Mouse (Mus musculus): ENCODE measurements at regions not wholly inside any gene's neighbourhood (a gene's known extent, or its start where the extent isn't known, plus 50 kb on each side); places are given as distances from the start of the nearest gene placed in this dataset.
"Not testable (repeated sequence)": the region's sequence is repeated elsewhere in the genome, so short reads cannot be mapped to it uniquely, and the experiment has no call there.

DNA sequence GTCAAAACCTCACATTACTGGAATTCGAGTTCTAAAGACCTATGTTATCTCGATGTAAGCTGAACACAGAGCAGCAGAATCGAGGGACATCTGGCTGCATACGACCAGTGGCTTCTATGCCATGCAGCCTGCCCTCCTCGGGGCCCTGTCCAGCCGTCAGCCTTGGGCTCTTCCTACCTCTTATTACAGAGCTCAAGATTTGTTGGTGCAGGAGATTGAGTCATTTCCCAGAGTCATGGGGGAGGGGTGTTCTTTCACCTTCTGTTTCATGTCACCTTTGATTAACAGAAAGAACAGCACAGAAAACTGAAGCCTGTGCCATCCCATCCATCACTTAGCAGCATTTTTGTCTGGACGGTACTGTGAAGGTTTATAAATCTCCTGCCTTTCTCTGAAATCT, 52.1 kb downstream of the Sst start:
- no peak for DNase-seq (ENCODE audit: low read depth)

DNA sequence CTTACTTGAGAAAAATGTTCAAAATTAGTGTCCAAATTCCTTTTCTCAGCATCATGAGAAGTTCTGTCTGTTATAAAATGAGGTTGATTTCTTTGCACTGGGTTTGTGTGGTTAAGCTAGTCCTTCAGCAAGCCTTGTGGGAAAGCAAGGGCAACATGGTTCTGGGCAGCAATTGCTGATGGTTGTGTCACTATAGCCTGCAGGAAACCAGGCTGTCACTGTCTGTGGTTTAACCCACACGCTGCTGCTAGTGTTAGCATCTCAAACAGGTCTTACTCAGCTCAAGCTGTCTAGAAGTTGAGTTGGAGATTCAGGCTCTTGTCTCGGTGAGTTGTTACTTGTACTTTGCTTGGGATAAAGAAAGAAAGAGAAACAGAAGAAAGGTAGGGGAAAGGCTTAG, 52.6 kb downstream of the Sst start:
- DNase-seq (ENCODE audit: low read depth): no peak

DNA sequence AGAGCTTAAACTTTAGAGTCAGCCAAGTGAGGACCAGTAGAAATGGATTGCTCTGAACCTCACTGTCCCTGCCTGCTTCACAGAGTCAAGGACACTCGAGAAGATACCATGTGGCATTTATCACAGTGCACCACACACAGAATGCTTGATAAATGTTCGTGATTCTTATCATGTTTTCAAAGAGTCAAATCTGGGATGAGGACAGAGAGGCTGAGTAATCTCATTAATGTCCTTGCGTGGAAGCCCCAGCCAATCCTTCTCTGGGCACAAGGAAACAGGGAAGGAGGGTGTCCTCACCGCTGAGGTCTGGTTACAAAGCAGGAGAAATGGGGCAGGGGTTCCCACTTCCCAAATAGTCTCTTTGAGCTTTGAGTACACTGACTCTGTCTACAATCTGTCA, 55.8 kb downstream of the Sst start:
- DNase-seq (ENCODE audit: low read depth): no peak

DNA sequence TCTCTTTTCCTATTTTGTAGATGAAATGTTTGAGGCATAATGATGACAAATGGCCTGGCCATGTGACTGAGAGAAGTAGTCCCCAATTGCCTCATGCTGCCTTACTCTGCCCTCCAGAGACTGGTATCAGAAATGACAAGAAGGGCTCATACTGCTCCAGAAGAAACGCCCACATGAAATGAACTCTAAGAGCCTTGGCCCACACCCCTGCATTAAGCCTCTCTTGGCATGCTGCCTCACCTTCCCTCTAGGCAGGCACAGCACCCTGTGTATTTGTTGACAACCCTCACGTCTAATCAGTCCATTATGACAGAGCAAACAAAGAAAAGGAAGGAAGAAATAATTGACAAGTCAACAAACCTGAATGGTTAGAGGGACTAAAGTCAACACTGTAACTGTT, 57.2 kb downstream of the Sst start:
- DNase-seq (ENCODE audit: low read depth): no peak

DNA sequence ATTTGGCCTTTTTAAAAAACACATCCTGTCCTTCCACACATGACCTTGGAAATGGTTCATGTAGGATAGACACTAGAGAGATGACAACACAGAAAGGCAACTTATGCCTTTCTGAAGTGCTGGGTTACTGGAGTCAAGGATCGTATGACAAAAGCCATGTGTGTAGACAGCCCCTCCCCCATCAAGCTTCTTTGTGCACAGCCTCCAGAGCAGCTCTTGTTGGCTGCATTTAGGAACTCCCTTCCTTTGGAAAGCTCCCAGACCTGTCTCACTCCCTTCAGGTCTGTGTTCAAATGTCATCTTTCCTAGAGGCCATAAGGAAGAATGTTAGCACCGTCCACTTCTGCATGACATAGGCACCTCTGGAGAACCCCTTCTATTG, 57.7 kb downstream of the Sst start:
- DNase-seq (ENCODE audit: low read depth): no peak

DNA sequence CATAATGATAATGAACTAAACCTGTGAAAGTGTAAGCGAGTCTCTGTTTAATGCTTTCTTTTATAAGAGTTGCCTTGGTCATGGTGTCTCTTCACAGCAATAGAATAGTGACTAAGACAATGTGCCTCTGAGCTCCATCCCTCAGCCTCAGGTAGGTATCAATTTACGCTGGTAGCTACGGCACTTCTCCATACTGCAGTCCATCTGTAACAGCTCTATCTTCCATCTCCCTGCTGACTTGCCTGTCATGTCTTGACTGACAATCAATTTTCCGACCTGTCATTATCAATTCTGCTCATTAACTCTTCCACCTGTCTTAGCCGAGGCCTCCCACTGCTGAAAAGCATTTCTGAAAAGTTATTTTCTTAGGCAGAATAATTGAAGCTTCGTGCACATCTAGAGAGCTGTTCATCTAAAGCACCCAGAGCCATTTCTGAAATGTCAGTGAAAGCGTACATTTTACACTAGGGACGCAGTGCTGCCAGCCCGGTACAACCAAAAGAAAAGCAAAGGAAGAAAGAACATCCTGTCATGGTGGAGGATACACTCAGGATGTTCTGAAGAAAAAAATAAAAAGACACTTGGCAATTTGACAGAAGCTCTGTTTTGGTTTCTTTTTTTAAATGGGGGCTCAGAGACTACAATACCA, 58.2 kb downstream of the Sst start:
- no peak for DNase-seq (ENCODE audit: low read depth)

DNA sequence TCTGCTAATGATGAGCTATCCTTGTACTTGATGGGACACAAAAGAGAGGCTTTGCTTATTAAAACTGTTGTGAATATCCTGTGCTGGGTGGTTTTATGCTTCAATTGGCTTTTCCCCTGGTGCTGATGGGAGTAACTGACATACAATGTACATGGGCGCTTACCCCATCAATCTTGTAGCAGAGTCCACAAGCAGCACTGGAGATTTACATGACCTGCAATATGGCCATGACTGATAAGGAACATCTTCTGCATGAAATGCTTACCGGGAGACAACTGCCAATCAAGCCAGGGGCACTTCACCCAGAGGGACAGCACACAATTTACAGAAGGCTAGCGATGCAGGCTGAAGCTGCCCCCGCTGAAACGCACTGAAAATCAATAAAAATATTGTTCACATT, 65.1 kb downstream of the Sst start:
- no peak for DNase-seq (ENCODE audit: low read depth)

DNA sequence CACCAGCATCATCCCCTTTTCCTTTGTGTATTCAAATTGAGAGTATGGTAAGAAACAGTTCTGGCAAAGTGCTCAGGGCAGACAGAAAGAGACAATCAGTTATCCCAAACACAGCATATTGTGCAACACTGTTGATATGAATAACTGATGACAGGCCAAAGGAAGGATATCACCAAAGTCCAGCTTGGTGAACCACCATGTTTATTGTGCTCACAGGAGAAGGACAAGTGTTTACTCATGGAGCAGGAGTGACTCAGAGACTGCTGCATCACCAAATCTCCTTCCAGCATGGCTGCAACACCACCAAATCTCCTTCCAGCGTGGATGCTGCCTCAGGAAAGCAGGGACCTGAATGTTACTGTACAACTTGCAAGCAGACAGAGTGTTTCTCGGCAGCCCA, 105.5 kb downstream of the Sst start:
- DNase-seq (ENCODE audit: low read depth): no peak

DNA sequence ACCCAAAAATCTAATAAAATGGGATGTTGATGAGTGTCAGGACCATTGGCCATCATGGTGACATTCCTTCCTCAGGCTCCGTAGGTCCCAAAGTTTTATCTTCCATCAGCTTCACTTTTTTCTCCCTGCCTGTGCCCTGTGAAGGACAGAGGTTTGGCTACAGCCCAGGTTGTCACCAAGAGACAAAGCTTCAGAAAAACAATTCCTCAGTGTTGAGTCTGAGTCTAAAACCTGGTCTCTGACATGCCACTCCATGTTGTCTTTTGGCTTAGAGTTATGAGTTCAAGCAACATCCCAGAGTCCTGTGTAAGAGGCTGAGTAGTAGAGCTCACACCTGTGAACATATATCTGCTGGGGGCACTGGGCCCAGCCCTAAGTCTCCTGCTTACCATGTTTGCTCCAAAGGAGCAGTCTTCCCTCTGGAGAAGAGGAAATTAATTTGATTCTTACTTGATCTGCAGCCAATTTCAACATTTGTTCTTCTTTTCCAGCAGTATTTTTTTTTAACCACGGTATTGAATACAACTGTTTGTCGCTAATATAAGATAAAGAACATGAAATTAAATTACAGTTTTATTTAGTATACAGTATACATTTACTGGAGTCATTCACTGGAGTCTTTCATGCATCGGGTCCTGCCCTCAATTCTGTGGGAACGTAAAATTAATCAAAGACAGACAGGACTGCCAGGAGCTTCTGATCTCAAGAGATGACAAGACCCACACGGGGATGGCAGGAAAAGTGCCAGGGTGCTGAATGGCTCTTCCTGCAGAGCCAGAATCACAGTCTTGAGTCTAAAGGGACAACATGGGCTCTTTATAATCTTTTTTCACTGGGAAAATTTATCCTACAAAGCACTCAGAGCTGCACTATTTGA, 106.5 kb downstream of the Sst start:
- no peak for DNase-seq (ENCODE audit: low read depth)

DNA sequence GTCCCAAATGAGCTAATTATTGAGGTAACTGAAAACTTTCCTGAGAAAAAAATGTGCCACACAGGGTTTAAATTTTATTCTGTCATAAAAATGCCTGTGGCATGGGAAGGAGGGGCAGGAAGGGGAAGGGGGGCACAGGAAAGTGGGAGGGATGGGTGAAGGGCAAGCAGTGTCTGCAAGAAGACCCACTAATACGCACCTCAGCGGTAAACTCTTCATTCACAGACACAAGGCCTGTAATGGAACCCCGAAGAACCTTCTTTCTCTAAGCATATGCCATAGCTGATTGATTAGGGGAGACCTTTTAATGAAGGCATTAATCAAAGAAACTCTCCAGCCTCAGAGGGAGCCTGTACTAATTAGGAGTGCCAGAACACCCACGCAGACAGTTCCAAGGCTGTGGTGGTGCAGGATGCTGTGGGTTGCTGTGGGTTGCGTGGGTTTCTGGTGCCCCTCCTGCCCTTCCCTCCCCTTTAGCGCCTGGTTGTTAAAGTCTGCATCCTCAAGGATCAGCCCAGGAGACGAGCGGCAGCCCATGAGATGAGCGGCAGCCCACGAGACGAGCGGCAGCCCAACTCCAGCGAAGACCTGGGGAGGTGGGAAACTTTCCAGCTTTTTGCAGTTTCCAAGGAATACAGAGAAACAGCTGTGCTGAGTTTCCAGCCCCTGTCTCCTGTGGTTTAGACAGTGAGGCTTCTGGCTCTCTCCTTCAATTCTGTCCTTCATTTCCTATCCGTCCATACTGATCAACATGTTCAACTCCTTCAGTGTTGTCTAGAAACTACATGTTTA, 110.1 kb downstream of the Sst start:
- DNase-seq (ENCODE audit: low read depth): peak; percentile 3

DNA sequence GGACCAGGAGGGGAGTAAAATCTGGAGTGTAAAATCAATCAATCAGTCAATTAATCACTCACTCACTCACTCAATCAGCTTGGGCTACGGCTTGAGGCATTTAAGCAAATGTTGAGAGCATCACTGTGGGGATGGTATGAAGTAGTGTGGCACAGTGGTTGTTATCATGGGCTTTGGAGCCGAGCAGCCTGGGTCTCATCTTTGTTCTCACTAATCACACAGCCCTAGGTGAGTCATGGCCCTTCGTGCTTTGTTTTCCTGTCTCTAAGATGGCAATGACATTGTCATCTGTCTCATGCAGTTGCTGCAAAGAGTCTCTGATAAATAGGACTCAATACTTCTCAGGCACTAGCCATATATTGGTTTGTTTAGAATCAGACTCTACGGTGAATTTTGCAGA, 112.9 kb downstream of the Sst start:
- DNase-seq (ENCODE audit: low read depth): no peak

DNA sequence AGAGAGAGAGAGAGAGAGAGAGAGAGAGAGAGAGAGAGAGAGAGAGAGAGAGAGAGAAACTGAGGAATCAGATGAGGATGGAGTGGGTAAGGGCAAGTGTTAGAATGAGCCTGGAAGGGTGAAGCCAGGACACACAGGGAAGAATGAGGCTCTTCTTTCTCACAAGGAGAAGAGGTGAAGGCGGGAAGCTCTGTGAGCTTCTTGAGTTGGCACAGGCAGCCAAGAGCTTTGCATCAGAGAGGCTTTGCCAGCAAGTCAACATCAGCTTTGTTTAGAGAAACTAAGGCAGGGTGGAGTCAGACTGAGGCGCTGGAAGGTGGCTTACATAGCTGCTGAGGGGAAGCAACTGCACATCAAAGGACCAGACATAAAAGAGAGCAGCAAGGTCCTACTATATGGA, 113.7 kb downstream of the Sst start:
- no peak for DNase-seq (ENCODE audit: low read depth)

DNA sequence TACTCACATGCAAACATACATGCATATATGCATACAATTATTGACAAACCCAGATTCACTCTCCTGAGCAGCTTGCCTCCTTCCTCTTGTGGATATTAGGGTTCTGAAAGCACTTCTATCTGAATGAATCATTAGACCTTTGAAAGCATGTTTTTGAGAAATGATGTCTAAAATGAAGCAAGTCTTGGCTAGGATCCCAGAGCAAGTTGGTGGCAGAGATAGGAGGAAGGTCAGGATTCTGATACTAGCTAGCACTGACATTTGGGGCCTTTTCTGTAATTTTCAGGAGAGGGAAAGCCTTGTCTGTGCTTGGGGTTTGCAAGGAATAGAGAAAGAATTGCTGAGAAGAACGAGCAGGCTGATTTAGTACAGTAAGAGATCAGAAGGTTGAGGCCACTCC, 114.3 kb downstream of the Sst start:
- DNase-seq (ENCODE audit: low read depth): peak; percentile 20

DNA sequence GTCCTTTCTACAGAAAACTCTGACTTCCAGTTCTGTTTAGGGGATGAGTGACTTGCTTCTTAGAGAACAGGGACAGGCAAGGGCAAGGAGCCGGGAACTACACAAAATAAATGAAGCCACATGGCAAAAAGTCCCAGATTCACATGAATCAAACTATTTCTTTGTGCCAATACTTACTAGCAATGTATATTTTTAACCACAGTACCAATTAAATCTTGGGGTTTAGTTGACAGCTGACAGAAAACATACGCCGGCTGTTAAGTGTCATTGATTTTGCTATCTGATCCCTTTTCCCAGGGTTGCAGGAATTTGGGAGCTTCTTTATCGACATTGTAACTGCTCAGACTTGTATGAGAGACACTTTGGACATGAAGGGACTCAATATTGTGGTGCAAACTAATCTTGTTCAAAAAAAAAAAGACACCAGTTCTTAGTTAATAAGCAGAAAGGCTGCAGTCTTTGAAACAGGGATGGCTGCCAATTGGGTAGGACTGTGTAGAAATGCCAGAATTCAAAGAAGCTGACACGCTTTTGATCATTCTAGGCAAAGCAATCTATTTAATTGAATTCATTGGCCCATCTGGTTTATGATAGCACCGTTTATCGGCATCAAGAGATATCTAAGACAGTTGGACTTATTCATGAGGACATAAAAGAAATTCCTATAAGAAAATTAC, 132.5 kb downstream of the Sst start:
- DNase-seq (ENCODE audit: low read depth): no peak

DNA sequence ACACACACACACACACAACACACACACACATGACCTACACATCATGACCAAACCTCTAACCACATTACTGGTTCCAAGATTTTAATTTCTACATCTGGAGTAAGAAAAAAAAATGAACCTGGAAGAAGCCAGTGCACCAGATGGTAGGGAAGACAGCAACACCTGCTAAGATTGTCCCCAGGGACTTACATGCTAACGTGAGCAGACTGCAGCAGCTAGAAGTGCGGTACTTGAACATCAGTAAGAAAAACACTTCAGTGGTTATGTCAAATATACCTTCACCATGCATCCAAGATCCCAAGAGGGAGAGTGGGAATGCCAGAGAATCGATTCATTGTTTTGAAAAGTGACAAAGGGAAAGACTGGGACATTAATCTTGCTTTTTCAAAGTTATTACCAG, 153.7 kb downstream of the Sst start:
- DNase-seq (ENCODE audit: low read depth): no peak

DNA sequence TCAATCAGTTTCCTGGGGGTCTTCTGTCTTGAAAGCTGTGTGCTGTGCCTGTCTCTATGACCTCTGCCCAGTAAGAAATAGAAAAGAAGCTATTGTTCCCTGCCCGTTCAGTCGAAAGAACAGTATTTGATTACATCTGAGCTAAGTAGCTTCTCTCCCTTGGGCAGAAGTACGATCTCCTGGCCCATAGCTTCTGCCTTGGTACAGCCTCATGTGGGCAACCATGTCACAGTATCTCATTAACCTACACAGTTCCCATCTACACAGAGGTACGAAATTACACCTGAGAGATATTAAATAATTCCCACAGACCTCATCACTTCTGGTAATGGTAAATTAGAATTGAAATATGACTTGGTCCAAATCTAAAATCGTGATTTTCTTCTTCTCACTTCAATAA, 155.0 kb downstream of the Sst start:
- no peak for DNase-seq (ENCODE audit: low read depth)

DNA sequence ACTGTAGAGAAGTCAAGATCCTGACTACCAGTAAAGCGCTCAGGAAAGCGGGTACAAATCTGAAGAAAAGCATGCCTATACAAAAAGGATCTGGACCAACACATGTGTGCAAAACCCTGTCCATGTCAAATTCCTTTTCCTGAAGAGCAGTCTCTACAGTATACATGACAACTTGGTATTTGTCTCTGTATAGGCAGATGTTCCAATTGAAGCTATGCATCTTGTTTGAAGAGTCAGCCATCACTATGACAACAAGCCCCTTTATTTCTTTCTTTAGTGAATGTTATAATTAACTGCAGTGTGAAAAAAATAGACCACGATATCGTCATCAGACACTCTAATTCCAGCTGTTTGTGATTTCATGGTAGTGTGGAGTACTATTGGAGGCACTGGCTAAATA, 164.2 kb downstream of the Sst start:
- DNase-seq (ENCODE audit: low read depth): no peak

DNA sequence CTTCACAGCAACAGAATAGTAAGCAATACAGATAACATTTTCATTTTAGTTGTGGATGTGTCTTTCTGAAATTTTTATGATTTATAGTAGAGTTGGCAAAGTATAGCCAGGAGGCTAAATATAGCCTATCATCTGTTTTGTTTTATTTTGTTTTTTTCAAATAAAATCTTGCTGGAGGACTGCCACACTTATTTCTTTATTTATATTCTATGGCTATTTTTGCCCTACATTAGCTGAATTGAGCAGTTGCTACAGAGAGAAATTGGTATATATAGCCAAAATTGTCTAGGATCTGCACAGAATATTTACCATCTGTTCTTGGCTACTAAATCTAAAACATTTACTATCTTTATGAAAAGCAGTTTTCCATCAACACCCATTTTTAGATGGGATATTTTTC, 169.0 kb downstream of the Sst start:
- no peak for DNase-seq (ENCODE audit: low read depth)

DNA sequence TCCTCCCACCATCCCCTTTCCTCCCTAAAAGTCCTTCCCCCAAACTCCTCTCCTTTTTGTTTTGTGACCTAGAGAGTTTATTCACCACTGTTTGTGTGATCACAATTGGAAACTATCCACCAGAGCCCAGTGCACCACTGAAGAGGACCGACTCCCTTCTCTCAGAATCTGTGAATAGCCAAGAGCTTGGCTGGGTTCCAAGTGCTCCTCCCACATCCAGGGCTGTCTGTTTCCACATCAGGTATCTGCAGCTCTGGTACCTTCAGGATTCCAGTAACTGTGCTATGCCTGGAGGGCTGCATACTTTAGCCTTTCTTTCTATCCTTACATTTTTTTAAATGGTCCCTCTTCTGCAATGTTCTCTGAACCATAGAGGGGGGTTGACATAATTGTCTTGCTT, 180.5 kb upstream of the Masp1 start:
- peak; percentile 5 for DNase-seq (ENCODE audit: low read depth)

DNA sequence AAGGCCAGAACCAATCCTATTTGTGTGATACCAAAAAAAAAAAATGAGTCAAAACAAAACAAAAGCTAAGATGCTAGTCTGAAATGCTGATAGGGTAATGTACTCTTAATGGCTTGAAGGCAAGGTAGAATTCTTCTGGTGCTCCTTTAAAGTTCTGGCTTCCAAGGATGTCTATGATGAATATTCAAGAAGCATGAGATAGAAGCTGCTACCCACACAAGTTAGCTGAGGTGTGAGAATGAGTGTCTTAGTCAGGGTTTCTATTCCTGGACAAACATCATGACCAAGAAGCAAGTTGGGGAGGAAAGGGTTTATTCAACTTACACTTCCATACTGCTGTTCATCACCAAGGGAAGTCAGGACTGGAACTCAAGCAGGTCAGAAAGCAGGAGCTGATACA, 173.6 kb upstream of the Masp1 start:
- DNase-seq (ENCODE audit: low read depth): not testable (repeated sequence)

DNA sequence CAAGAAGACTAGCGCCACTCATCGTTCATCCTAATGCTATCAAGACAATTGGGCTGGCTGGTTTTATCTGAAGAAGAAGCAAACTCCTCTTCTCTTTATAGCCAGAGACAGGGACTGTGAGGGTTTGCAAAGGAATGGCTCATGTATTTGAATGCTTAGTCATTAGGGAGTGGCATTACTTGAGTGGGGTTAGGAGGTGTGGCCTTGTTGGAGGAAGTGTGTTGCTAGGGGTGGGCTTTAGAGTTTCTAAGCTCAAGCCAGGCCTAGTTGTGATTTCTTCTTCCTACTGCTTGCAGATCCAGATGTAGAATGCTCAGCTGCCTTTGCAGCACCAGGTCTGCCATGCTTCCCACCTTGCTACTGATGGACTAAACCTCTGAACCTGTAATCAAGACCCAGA, 169.4 kb upstream of the Masp1 start:
- no peak for DNase-seq (ENCODE audit: low read depth)

DNA sequence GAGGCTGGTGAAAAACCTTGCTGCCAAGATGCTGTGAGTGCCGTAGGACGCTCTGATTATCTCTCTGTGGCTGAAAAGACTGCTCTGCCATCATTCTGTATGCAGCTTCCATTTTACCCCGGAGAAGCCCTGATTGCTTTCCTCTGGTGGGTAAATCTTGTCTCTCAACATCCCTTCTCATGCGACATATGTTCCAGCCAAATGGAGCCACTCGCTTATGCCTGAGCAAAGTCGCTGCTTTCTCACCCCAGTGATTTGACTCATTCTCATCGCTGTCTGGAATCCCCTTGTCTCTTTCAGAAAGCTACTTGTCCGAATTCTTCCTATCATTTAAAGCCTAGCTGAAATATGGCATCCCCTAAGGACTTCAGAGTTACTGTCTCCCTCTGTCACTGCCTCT, 166.2 kb upstream of the Masp1 start:
- no peak for DNase-seq (ENCODE audit: low read depth)

DNA sequence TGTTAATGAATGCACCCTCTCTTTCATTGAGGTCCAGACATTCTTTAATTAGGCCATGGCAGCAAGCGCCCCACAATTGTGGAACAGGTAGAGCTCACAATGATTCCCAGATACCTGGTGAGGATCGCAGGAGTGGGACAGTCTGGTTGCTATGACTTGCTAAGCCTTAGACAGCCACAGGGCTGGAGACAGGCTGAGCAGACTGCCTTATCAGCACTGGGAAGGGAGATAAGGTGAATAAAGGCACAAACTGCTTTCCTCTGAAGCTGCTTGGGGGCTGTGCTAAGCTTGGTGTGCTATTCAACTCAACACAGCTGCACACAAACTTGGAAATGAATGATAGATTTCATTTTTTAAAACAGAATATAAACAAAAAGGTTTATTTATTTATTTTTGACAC, 159.8 kb upstream of the Masp1 start:
- no peak for DNase-seq (ENCODE audit: low read depth)
